Mouse (Mus musculus) CH12.LX (cell line): ENCODE data around the gene Anp32a. TPM values are rescaled to one million over a fixed set of nuclear protein-coding genes. Genes with fewer than 3 reads are reported as not detected.

Experiments
- DNase-seq: peaks from one replicate; pipeline ENCODE4 v3.0.0-alpha.2; 2013; ENCODE audit errors: extremely low read depth
- H3K27ac ChIP-seq: 2 replicates; pipeline ENCODE4 v1.5.1; 2012; ENCODE audit warnings: low read depth, mild to moderate bottlenecking, control low read depth, moderate library complexity; ENCODE audit not compliant: insufficient read depth
- H3K27me3 ChIP-seq: replicated peaks from 2 replicates; pipeline ENCODE3; 2012; ENCODE audit warnings: inconsistent platforms
- H3K36me3 ChIP-seq, 2 experiments: replicated peaks in 1 of 2; 2 replicates each; pipeline versions ENCODE3 to v1.6.1; 2012; ENCODE audit warnings: inconsistent platforms in 1 of 2, low read length in 1 of 2, mild to moderate bottlenecking in 1 of 2, mixed read lengths in 1 of 2, moderate library complexity in 1 of 2; ENCODE audit not compliant: control insufficient read depth in 1 of 2, insufficient read depth in 1 of 2
- H3K4me1 ChIP-seq, 2 experiments: 2 replicates each; pipeline ENCODE4 v1.6.1; 2012; ENCODE audit warnings: inconsistent platforms in 1 of 2, moderate library complexity in 1 of 2; ENCODE audit not compliant: insufficient read depth in 2 of 2, control insufficient read depth in 1 of 2
- H3K4me2 ChIP-seq: 2 replicates; pipeline ENCODE4 v1.6.1; 2012; ENCODE audit warnings: low read depth, mild to moderate bottlenecking, control low read depth; ENCODE audit not compliant: poor library complexity, insufficient read depth, severe bottlenecking
- H3K4me3 ChIP-seq, 3 experiments: fragments of 150-350 bp in 1 of 3; sonication (generic) in 1 of 3; replicated peaks in 1 of 3; 2 replicates each; pipeline versions ENCODE3 to v1.5.1; 2011 to 2012; ENCODE audit warnings: low read depth in 2 of 3, low read length in 2 of 3, mild to moderate bottlenecking in 2 of 3, moderate library complexity in 2 of 3, control low read depth in 1 of 3, improper control_type of control experiment in 1 of 3, inconsistent platforms in 1 of 3, mixed read lengths in 1 of 3; ENCODE audit not compliant: poor library complexity in 1 of 3
- H3K79me2 ChIP-seq: replicated peaks from 2 replicates; pipeline ENCODE4 v1.6.1; 2012; ENCODE audit warnings: mild to moderate bottlenecking, moderate library complexity; ENCODE audit not compliant: control insufficient read depth, poor library complexity, insufficient read depth, severe bottlenecking; ENCODE audit errors: extremely low read depth
- H3K9ac ChIP-seq: 2 replicates; pipeline ENCODE4 v1.6.1; 2012; ENCODE audit warnings: low read depth, mild to moderate bottlenecking, control low read depth, moderate library complexity; ENCODE audit not compliant: insufficient read depth
- H3K9me3 ChIP-seq: replicated peaks from 2 replicates; pipeline ENCODE3; 2012; ENCODE audit warnings: low read length, inconsistent platforms, mixed read lengths
- BHLHE40 ChIP-seq: IDR thresholded peaks from 2 replicates; pipeline ENCODE4 v1.6.1; 2011; ENCODE audit warnings: mild to moderate bottlenecking, low read depth, low read length, improper control_type of control experiment
- CTCF ChIP-seq, 2 experiments: IDR thresholded peaks in 1 of 2; conservative IDR thresholded peaks in 1 of 2; 2 replicates each; pipeline ENCODE4 v1.5.1; 2011 to 2012; ENCODE audit warnings: low read depth in 2 of 2, low read length in 2 of 2, improper control_type of control experiment in 1 of 2, inconsistent platforms in 1 of 2, mild to moderate bottlenecking in 1 of 2, moderate library complexity in 1 of 2
- ELF1 ChIP-seq: IDR thresholded peaks from 2 replicates; pipeline ENCODE4 v1.6.1; 2014; ENCODE audit warnings: low read depth, mild to moderate bottlenecking, inconsistent platforms, low read length, improper control_type of control experiment
- EP300 ChIP-seq: IDR thresholded peaks from 2 replicates; pipeline ENCODE4 v1.6.1; 2011; ENCODE audit warnings: low read length, improper control_type of control experiment
- ETS1 ChIP-seq: conservative IDR thresholded peaks from 2 replicates; pipeline ENCODE4 v1.6.1; 2012; ENCODE audit warnings: low read depth, mild to moderate bottlenecking, inconsistent platforms, low read length, improper control_type of control experiment, moderate library complexity
- IRF4 ChIP-seq: IDR thresholded peaks from 2 replicates; pipeline ENCODE4 v1.6.1; 2014; ENCODE audit warnings: low read depth, mild to moderate bottlenecking, inconsistent platforms, low read length, improper control_type of control experiment
- MAX ChIP-seq: IDR thresholded peaks from 2 replicates; pipeline ENCODE4 v1.6.1; 2011; ENCODE audit warnings: low read length, improper control_type of control experiment
- MAZ ChIP-seq: IDR thresholded peaks from 2 replicates; pipeline ENCODE4 v1.6.1; 2012; ENCODE audit warnings: low read depth, mild to moderate bottlenecking, inconsistent platforms, low read length, improper control_type of control experiment, moderate library complexity
- NELFE ChIP-seq: IDR thresholded peaks from 2 replicates; pipeline ENCODE4 v1.6.1; 2011; ENCODE audit warnings: low read depth, low read length, improper control_type of control experiment
- RAD21 ChIP-seq: IDR thresholded peaks from 2 replicates; pipeline ENCODE4 v1.6.1; 2011; ENCODE audit warnings: low read depth, mild to moderate bottlenecking, low read length, improper control_type of control experiment, moderate library complexity
- SIN3A ChIP-seq: IDR thresholded peaks from 2 replicates; pipeline ENCODE4 v1.6.1; 2012; ENCODE audit warnings: low read length, improper control_type of control experiment, inconsistent platforms
- SMC3 ChIP-seq: IDR thresholded peaks from 2 replicates; pipeline ENCODE4 v1.6.1; 2011; ENCODE audit warnings: low read depth, low read length, improper control_type of control experiment
- TCF12 ChIP-seq: IDR thresholded peaks from 2 replicates; pipeline ENCODE4 v1.6.1; 2014; ENCODE audit warnings: low read depth, mild to moderate bottlenecking, inconsistent platforms, low read length, improper control_type of control experiment
- UBTF ChIP-seq: IDR thresholded peaks from 2 replicates; pipeline ENCODE4 v1.6.1; 2012; ENCODE audit warnings: low read depth, mild to moderate bottlenecking, inconsistent platforms, low read length, improper control_type of control experiment, moderate library complexity
- USF1 ChIP-seq: IDR thresholded peaks from 2 replicates; pipeline ENCODE4 v1.6.1; 2014; ENCODE audit warnings: low read depth, mild to moderate bottlenecking, inconsistent platforms, low read length, improper control_type of control experiment
- ZC3H11A ChIP-seq: IDR thresholded peaks from 2 replicates; pipeline ENCODE4 v1.6.1; 2012; ENCODE audit warnings: low read depth, mild to moderate bottlenecking, inconsistent platforms, low read length, improper control_type of control experiment
- ZNF384 ChIP-seq: IDR thresholded peaks from 2 replicates; pipeline ENCODE4 v1.6.1; 2012; ENCODE audit warnings: low read depth, low read length, improper control_type of control experiment, inconsistent platforms
- dilution Hi-C: fragments of 300-500 bp; cut with MboI; formaldehyde crosslinking; loops from 2 replicates; pipeline ENCODE4 v1.14.3; 2020; ENCODE audit warnings: low sequenced_read_pairs; ENCODE audit not compliant: extremely low pct_unique_long_range_greater_than_20kb, extremely low pct_ligation_motif_present
- in situ Hi-C: fragments of 300-500 bp; cut with MboI; formaldehyde crosslinking; loops from 3 replicates; pipeline ENCODE4 v1.14.3; 2019; ENCODE audit warnings: low sequenced_read_pairs, low pct_ligation_motif_present, low pct_unique_long_range_greater_than_20kb, mixed read lengths
- polyA plus RNA-seq: library from polyadenylated mRNA; unstranded; fragments of >175 nt; gene quantifications from 2 replicates; pipeline ENCODE4 v1.2.1, GENCODE M21; 2012; ENCODE audit warnings: low read depth; ENCODE audit not compliant: insufficient read length
- total RNA-seq, 2 experiments: library from RNA; depleted of rRNA; stranded (reverse); fragments of 300-350 nt in 1 of 2; fragments of >200 nt in 1 of 2; gene quantifications; 2 replicates each; pipeline ENCODE4 v1.2.3; 2012 to 2014

The Anp32a gene
- total and polyA plus RNA-seq, 3 experiments = 585 to 1,207 (median 869) TPM

DNA sequence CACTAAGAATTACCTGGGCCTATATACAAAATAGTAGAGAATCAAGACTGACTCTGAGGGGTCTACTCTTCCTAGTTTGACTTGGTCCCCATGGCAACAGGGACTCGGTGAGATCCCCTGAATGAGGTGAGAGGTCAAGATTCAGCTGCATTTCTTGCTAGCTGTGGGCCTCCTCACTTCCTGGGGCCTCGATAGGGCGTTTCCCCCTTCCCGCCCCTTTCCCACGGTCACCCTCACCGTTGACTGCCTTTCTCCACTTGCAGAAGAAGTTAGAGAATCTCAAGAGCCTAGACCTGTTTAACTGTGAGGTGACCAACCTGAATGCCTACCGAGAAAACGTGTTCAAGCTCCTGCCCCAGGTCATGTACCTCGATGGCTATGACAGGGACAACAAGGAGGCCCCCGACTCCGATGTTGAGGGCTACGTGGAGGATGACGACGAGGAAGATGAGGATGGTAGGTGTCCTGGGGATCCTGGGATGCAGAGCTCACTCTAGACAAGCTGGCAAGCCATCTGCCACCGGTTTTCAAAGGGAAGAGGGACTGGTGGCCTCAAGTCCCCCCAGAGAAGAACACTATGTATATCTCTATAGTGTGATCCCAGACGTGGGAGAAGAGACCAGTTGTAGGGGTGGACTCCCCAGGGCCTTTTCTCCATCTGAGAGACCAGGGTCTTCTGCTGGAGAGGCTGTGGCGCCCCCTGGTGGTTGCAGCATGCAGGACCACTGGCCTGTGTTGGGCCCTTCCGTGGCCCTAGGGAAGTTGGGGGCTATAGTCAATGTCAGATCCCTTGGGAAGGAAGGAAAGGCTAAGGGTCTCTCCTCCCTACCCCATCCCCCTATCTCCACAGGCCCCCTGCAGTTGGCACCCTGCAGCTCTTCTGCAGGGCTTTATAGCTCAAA is 32.4 kb downstream of the Anp32a start:
- DNase-seq = no peak
- Histone ChIP-seq H3K79me2 (peaks cover 65% of the 10 kb centered on the region), H3K4me3 (peak overlapping the region; percentile 5 to 53 (median 29)), H3K4me1 (peaks cover 40 to 95% of the 10 kb centered on the region in 2 experiments), H3K27me3 (no peaks in the 10 kb centered on the region), H3K4me2 (peak overlapping the region; percentile 90), H3K27ac (peak overlapping the region; percentile 100), H3K36me3 (peaks cover 48 to 74% of the 10 kb centered on the region in 2 experiments), H3K9ac (peak overlapping the region; percentile 69), H3K9me3 (no peaks in the 10 kb centered on the region)
- TF ChIP-seq SIN3A (peak; percentile 68; the same call in 1 of the 2 replicates), USF1 (no peak), UBTF (0 out of 2 replicates have a peak, but pooled peaks have one; percentile 57), ZNF384 (no peak), IRF4 (0 out of 2 replicates have a peak, but pooled peaks have one; percentile 38), MAZ (peak; percentile 51; the same call in 1 of the 2 replicates), TCF12 (0 out of 2 replicates have a peak, but pooled peaks have one; percentile 27), BHLHE40 (0 out of 2 replicates have a peak, but pooled peaks have one; percentile 5), EP300 (no peak), SMC3 (peak; percentile 90), ETS1 (no peak; the same call in 1 of the 2 replicates), NELFE (peak; percentile 37; the same call in 1 of the 2 replicates), RAD21 (peak; percentile 82), ZC3H11A (peak; percentile 59), MAX (0 out of 2 replicates have a peak, but pooled peaks have one; percentile 36), ELF1 (peak; percentile 34; the same call in 1 of the 2 replicates), CTCF (conservative IDR thresholded peaks at IDR 0.05 in 1 of 2, IDR thresholded peaks at IDR 0.05 in 1 of 2; ENCODE audit: low read depth in 2 of 2, low read length in 2 of 2) (peak; percentile 53 to 86; a peak in 3 of 4 replicates)
- dilution Hi-C loops = no loop called here
- in situ Hi-C loops = no loop called here

DNA sequence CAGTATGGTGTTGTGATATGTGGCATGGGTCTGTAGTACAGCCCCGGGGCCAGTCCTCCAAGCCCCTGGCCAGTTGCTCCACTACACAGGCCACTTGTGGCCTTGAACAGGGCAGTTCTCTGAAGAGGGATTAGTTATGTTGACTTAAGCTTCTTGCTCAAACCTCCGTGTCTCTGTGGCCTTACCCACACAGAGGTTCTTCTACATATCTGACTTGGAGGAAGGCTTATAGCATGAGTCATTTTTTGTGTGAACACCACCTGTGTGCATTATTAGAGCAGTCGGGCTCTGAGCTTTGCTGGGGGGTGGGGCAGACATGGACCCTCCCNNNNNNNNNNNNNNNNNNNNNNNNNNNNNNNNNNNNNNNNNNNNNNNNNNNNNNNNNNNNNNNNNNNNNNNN is 33.2 kb downstream of the Anp32a start:
- Histone ChIP-seq H3K4me2 (peak overlapping the region; percentile 90), H3K79me2 (peaks cover 57% of the 10 kb centered on the region), H3K27me3 (no peaks in the 10 kb centered on the region), H3K4me1 (peaks cover 39 to 94% of the 10 kb centered on the region in 2 experiments), H3K9me3 (no peaks in the 10 kb centered on the region), H3K36me3 (peaks cover 48 to 73% of the 10 kb centered on the region in 2 experiments)
- in situ Hi-C loops = no loop called here
- DNase-seq = no peak
- dilution Hi-C loops = no loop called here
- 0 out of 2 replicates have a peak, but pooled peaks have one; percentile 6 for TF ChIP-seq ETS1
- no peak for TF ChIP-seq SIN3A
- TF ChIP-seq, all 38 proteins: peak for 1
- Histone ChIP-seq H3K9ac (0 out of 2 replicates have a peak overlapping the region, but pooled peaks have one; percentile 69), H3K4me3 (peak overlapping the region; percentile 4 to 23 (median 14)), H3K27ac (peak overlapping the region; percentile 100)
